Mouse (Mus musculus) lung, postnatal 0 days (tissue): ENCODE results near the gene Hoxd10. TPM values are rescaled to one million over a fixed set of nuclear protein-coding genes. Genes with fewer than 3 reads are reported as not detected.
A peak's percentile ranks its signal among the peaks of the same experiment; 100 is the strongest.

Experiments
- ATAC-seq: fragments of 200-750 bp; cut with Nextera tagmentation; 2 replicates; pipeline ENCODE4 v1.8.0; 2017; ENCODE audit warnings: moderate library complexity
- DNase-seq: peaks from one replicate; pipeline ENCODE4 v3.0.0-alpha.2; 2016; ENCODE audit warnings: low spot score
- H3K27ac ChIP-seq: fragments of 300-500 bp; sonication (generic); 2 replicates; pipeline ENCODE4 v1.5.1; 2014; ENCODE audit warnings: antibody characterized with exemption, mild to moderate bottlenecking, low read length, mixed read lengths
- H3K27me3 ChIP-seq: fragments of 300-500 bp; sonication (generic); replicated peaks from 2 replicates; pipeline ENCODE4 v1.6.1; 2014; ENCODE audit warnings: low read length, mixed read lengths; ENCODE audit not compliant: insufficient read depth
- H3K36me3 ChIP-seq: fragments of 300-500 bp; sonication (generic); 2 replicates; pipeline ENCODE4 v1.6.1; 2014; ENCODE audit warnings: low read length, mixed read lengths; ENCODE audit not compliant: insufficient read depth
- H3K4me1 ChIP-seq: fragments of 300-500 bp; sonication (generic); 2 replicates; pipeline ENCODE4 v1.6.1; 2014; ENCODE audit warnings: antibody characterized with exemption, low read depth, low read length, mixed read lengths; ENCODE audit not compliant: insufficient read depth
- H3K4me2 ChIP-seq: fragments of 300-500 bp; sonication (generic); replicated peaks from 2 replicates; pipeline ENCODE4 v1.6.1; 2014; ENCODE audit warnings: low read depth, mild to moderate bottlenecking, low read length, moderate library complexity, mixed read lengths
- H3K4me3 ChIP-seq: fragments of 300-500 bp; sonication (generic); 2 replicates; pipeline ENCODE4 v1.5.1; 2014; ENCODE audit warnings: low read depth, low read length
- H3K9ac ChIP-seq: fragments of 300-500 bp; sonication (generic); replicated peaks from 2 replicates; pipeline ENCODE4 v1.6.1; 2014; ENCODE audit warnings: low read depth, mild to moderate bottlenecking
- H3K9me3 ChIP-seq: fragments of 300-500 bp; sonication (generic); 2 replicates; pipeline ENCODE4 v1.6.1; 2016; ENCODE audit warnings: low read length, mixed read lengths
- CTCF ChIP-seq: IDR thresholded peaks from 2 replicates; pipeline ENCODE4 v1.5.1; 2016; ENCODE audit warnings: antibody characterized with exemption, mild to moderate bottlenecking
- EP300 ChIP-seq: IDR thresholded peaks from 2 replicates; pipeline ENCODE4 v1.6.1; 2016; ENCODE audit warnings: antibody characterized with exemption, mild to moderate bottlenecking, control low read depth
- WGBS: fragments of 180-500 bp; shearing (Covaris S2); extraction: QIAGEN DNeasy Blood & Tissue Kit; methylation state at CpG from one replicate; pipeline ENCODE4 v1.1.7; 2014; 5-methylcytosine and 5-hydroxymethylcytosine counted together
- polyA plus RNA-seq: library from polyadenylated mRNA; unstranded; fragments of >200 nt; fragmentation: Nextera tagmentation; extraction: Ambion mirVana; gene quantifications from 2 replicates; pipeline ENCODE4 v1.2.1, GENCODE M21; 2015

Gene Hoxd10
- polyA plus RNA-seq, 1 experiment from 2014 or later: 0.20 TPM

DNA sequence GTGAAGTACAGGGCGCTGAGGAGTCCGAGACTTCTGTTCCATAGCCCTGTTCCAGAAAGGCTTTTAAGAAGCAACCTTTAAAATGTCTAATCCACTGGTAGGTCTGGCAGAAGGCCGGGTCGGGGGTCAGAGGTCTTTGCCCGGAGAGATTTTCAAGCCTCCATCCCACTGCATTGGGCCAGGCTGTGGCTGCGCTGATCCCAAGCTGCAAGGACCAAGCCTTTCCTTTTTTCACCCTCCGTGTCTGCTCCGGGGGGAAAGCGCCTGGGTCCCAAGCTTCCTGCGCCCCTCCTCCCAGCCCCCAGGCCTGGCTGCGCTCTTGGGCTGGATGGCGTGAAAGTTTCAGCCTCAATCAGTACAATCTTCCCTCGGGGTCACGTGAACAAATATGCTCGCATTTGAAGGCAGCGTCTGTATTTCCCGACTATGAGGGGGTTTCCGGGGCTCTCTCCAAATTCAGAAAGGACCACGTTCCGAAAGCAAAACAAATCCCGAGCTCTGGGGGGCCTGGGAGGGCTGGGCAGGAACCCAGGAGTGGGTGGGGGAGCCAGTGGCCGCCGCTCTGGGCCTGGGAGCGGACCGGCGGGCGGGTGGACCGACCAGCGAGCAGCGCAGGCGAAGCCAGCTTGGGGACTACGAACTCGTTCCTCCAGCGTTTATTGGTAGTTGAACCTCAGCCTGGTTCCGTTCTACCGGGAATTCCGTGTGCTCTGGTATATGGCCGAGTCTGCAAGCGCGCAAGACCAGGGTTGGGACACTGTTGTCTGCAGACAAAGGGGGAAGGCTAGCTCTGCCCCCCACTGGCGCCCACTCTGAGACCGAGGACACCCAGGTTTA is 44.3 kb downstream of the Hoxd10 start:
- DNase-seq (no peak), ATAC-seq (no peak)
- Histone ChIP-seq H3K4me2 (peak overlapping the region; percentile 42), H3K36me3 (no peaks in the 10 kb centered on the region), H3K9ac (no peak overlapping the region), H3K9me3 (no peaks in the 10 kb centered on the region), H3K27ac (no peak overlapping the region), H3K4me1 (no peaks in the 10 kb centered on the region), H3K27me3 (peaks cover 89% of the 10 kb centered on the region), H3K4me3 (peak overlapping the region; percentile 17)
- under 1% methylated on average over 42 of the region's 42 CpGs for WGBS
- no peak for TF ChIP-seq CTCF
- no peak for TF ChIP-seq EP300

DNA sequence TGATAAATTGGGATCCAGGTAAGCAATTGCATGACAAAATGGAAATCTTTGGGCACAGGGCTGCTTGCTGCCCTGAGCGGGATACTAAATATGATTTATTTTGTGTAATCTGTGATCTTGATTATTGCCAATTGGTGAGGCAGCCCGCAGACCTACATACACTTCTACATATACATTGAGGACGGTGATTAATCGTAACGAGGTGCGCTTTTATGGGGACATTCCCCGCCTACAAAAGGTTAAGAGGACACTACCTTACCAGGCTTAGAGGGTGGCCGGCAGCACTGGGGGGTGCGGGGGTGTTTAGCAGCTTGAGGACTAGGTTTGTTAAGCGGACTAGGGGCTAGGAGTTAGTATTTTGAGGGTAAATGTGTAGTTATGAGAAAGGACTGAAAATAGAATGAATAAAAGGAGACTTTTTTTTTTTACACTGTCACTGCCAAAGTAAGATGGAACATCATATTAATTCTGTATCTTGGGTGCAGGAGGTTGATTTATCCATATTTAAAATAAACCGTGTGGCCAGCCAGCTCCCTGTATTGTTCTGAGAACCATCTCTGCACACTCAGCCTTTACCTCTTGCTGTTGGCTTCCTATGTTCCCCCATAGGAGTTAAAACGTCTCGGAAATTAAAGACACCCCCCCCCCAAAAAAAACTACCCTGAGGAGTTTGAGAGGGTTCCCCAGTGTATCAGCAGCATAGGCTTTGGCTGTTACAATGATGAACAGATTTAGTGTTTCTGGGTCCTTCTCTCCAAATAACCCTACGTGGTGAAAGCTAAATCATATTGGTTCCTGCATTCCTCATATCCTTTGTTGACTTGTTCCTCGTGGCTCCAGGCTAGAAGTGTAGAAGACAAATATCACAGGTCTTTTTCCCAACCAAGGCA is 45.2 kb downstream of the Hoxd10 start:
- Histone ChIP-seq H3K36me3 (no peaks in the 10 kb centered on the region), H3K9me3 (no peaks in the 10 kb centered on the region), H3K27ac (no peak overlapping the region), H3K4me2 (no peak overlapping the region), H3K4me3 (no peak overlapping the region), H3K9ac (no peak overlapping the region), H3K4me1 (no peaks in the 10 kb centered on the region), H3K27me3 (peaks cover 89% of the 10 kb centered on the region)
- ATAC-seq (no peak), DNase-seq (no peak)
- TF ChIP-seq EP300 (no peak), CTCF (no peak)
- 5% methylated on average over 15 of the region's 15 CpGs for WGBS

DNA sequence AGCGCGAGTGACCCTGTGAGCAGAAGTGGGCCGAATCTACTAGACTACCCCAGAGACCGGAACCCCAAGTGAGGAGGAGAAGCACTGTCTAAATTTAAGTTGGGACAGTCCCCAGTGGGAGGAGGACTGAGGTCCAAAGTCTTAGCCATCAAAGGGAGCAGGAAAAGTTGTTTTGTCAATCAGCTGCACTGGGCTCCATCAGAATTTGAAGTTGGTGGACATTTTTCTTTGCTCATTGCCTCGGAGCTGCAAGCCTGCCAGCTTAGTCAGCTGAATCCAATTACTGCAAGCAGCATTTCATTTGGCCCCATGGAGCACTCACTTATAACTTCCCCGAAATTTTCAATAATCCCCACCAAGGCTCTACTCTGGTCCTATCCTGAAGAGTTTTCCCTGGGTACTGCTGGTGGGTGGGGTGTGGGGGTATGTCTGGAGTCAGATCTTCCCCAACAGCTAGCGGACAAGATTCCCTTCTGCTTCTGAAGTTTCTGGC is 45.9 kb downstream of the Hoxd10 start:
- no peaks in the 10 kb centered on the region for H3K36me3 ChIP-seq
- no peak for DNase-seq
- no peaks in the 10 kb centered on the region for H3K9me3 ChIP-seq
- peaks cover 86% of the 10 kb centered on the region for H3K27me3 ChIP-seq
- 10% methylated on average over 7 of the region's 7 CpGs for WGBS
- no peak overlapping the region for H3K4me3 ChIP-seq
- H3K4me2 ChIP-seq: no peak overlapping the region
- TF ChIP-seq EP300 (no peak), CTCF (no peak)
- H3K9ac ChIP-seq: no peak overlapping the region
- ATAC-seq: no peak
- no peak overlapping the region for H3K27ac ChIP-seq
- H3K4me1 ChIP-seq: no peaks in the 10 kb centered on the region

DNA sequence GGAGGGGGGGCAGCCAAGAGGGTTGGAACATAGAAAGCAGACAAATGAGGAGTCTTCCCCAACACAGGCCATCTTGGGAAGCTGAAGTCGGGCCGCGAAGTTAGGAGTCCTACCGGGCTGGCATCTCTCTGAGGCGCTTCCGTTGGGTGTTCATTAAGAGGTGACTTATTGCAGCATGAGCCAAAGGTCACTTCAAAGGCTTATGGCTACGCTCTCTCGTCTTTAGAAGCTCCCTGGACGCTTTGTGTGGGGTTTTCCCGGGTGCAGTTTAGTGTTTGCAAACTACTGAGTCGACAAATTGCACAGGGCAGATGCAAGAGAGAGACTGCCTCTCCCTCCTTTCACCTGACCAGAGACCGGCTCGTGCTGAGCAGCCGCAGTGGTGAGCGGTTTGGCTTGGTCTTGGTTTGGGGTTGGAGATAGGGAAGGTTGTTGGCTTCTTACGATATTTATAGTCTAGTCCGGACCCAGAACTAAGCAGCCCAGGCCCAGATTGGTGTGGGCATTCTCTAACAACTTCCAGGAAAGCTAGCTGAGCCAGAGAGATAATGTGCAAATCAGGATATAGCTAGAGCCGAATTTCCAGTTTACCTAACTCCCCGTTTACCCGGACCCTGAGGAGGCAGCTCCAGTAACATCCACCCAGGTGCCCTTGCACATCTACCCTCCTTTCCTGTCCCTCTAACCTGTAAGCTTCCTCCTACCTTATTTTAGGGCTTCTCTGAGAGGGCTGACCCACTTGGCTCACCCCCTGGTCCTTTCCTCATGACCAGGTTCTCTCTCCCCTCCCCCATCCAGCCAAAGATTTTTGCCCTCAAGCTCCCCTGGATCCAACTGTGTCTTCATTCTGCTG is 47.1 kb downstream of the Hoxd10 start:
- no peak overlapping the region for H3K4me2 ChIP-seq
- ATAC-seq (no peak), DNase-seq (no peak)
- H3K36me3 ChIP-seq: no peaks in the 10 kb centered on the region
- TF ChIP-seq CTCF: no peak
- TF ChIP-seq EP300: no peak
- 1% methylated on average over 20 of the region's 20 CpGs for WGBS
- H3K9ac ChIP-seq: no peak overlapping the region
- H3K4me1 ChIP-seq: no peaks in the 10 kb centered on the region
- no peak overlapping the region for H3K4me3 ChIP-seq
- no peaks in the 10 kb centered on the region for H3K9me3 ChIP-seq
- no peak overlapping the region for H3K27ac ChIP-seq
- H3K27me3 ChIP-seq: peaks cover 90% of the 10 kb centered on the region

DNA sequence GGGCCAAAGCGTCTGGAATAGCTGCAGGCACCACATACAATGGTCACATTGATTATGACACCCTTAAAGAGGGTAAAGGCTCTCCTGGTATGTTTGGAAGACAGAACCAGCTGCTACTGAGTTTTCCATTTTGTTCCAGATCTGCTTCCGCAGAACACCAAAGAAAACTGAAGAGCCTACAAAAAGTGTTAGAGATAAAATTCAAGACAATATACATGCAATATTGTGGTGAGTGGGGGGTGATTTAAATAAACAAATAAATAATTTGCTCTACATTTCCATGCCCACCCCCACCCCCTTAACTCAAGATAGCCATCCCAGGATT is 47.7 kb downstream of the Hoxd10 start:
- WGBS: 6% methylated on average over 2 of the region's 2 CpGs
- no peak overlapping the region for H3K9ac ChIP-seq
- no peaks in the 10 kb centered on the region for H3K9me3 ChIP-seq
- TF ChIP-seq CTCF: no peak
- no peak for TF ChIP-seq EP300
- ATAC-seq (no peak), DNase-seq (no peak)
- H3K27ac ChIP-seq: no peak overlapping the region
- no peaks in the 10 kb centered on the region for H3K36me3 ChIP-seq
- no peak overlapping the region for H3K4me2 ChIP-seq
- no peaks in the 10 kb centered on the region for H3K4me1 ChIP-seq
- H3K4me3 ChIP-seq: no peak overlapping the region
- peaks cover 90% of the 10 kb centered on the region for H3K27me3 ChIP-seq
